Mouse (Mus musculus) NIH3T3 (cell line): ENCODE measurements at regions not wholly inside any gene's neighbourhood (a gene's known extent, or its start where the extent isn't known, plus 50 kb on each side); places are given as distances from the start of the nearest gene placed in this dataset.

ENCODE experiments used
- DNase-seq: peaks from one replicate; pipeline ENCODE4 v3.0.0-alpha.2; 2012; ENCODE audit warnings: low read depth

DNA sequence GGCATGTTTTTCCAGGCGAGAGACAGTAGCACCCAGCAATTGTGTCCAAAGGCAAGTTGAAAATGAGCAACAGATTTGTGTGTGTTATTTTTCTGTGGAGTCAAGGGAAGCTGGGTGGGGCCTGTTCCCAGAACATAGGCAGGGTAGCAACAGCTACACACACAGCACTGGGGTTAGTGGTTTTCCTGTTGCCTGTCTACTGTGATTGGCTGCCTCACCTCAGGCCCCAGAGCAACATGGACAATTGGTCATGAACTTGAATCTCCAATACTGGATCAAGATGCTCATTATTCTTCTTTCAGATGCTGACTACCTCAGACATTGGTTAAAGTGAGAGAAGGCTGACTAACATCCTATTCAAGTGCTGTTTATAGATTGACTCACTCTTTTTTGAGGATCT is 188.9 kb downstream of the Gm5426 start:
- DNase-seq: peak; percentile 21

DNA sequence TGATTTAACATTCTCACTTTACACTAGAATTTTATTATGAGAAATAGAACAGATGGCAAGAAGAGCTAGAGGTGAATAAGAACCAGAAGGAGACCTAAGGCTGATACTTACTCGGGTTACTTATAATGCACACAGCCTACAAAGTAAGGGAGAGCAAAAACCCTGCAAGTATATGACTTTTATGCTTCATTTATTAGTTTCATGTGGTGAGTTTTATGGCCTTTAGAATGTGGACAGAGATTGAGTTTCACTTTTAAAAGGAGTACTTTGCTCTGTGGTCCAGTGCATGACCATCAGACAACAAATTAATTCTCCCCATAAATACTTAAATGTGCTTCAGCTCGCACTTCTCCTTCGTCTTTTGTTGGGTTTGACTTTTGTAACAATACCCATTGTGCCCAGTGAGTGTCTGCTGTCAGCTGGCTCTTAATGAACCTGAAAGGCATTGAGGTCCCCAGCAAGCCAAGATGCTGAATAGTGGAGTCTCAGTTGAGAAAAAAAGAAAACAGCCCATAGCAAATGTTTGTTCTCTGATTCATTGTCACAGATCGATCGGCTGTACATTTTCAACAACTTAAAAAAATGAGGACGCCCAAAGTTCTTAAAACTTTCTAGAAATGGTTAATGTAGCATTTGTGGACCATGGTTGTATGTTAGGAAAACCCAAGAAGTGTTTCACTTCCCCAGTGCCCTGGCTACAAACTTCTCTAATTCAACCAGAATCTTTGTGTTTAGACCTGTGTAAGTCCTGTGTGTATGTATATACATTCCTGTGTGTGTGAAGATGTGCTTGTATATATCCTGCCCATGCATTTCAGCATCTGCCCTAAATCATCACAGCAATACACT is 194.5 kb downstream of the Gm5426 start:
- no peak for DNase-seq

DNA sequence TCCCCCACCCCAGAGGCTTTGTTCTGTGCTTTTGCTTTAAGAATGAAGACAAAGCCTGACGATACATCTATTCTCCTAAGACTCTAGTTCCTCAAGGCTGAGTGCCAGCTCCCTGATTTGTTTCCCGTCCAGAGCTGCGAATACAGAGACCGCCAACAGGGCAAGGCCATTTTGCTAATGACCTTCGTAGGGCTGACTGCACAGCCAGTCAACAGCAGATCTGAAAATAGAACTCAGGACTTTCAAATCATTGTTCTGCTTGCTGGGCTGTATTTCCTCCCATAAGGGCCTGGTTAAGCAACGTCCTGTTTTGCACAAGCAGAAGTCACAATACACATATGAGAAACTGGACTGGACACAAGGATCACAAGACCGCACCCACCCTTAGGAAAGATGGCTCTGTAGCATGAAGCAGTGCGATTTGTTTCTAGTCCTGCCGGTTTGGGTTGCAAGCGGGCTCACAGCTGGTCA is 196.4 kb downstream of the Gm5426 start:
- no peak for DNase-seq

DNA sequence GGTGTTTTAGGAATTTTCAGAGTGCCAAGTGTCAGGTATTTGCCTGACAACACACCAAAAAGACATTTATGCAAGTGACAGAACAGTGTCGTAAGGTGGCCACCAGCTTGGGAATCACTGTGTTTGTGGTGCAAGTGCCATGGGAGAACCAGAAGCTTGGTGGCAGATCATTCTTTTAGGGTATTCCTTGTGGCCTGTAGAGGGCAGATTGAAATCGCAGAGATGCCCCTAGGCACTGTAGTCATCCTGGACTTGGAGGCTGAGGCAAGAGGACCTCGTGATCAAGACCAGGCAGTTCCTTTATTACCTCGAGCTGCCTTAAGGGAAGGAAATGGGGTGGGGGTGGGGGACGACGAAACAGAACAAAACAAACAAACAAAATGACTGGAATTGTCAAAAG is 196.8 kb downstream of the Gm5426 start:
- DNase-seq: peak; percentile 6

DNA sequence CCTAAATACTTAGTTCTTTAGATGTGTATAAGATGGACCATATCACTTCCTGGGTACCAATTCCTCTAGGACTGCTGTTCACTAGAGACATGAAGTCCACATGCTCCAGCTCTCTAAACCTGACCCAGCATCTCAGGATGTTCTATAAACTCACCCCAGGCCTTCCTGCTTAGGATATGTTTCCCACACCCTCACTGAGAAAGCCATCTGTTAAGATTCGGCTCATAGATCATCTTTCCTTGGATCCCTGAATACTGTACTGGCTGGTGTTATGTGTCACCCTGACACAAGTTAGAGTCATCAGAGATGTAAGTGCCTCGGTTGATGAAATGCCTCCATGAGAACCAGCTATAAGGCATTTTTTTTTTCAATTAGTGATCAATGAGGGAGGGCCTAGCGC is 199.9 kb downstream of the Gm5426 start:
- DNase-seq: no peak

DNA sequence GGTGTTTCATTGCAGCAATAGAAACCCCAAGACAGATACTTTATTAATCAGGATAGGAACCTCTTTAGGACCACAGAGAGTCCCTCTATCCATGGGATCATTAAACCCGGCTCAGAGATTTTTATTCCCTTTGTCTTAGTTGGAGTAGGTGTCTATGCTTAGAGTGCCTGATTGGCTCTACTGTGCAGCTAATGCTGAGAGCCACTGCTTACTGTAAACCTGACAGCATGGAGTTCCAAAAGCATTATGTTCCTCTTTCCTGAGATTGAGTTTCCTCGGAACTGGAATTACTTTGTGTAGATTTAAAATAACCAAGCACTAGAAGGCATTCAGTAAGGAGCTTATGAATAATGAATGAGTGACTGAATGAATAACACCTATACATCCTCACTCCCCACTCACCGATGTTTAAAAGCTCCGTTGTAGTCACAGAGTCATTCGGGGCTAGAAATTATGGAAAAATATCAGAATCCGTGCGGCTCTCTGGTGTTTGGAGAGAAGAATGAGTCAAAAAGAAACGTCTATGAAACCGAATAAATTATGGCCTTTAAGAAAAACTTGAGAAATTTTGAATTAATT is 200.8 kb downstream of the Gm5426 start:
- DNase-seq: no peak

DNA sequence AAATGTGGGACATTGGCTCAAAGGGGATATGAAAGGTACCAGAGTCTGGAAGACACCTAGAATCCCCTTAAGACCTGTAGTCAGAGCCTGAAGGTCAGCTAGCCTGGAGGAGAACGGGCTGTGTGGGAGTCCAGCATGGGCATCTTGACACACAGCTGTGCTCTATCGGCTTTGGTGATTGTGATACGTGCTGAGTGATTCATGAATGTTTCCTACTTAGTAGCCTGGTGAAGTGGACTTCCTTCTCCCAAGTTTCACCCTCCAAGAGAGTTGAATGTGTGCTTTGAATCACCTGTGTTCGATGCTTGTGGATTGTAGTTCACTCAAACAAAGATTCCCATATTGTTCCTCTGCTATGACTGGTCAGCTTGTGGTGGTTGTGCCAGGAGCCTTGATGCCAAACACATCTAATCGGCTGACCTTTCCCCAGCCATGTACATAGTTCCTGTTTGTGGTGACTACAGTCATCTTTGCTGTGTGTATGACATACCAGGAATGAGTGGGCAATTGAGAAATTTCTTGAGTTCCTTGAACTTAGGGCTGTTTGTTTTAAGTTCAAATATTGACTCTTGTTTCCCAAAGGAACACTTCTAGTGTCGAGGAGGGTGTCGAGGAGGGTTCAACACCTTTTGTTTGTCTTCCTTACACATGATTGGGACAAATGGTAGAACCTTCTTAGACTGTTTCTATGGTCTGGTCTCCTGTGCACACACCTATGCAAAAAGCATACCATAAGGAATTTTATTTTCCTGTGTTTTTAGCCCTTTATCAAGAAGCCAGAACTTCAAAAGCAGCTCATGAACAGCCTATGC is 201.6 kb downstream of the Gm5426 start:
- DNase-seq: peak; percentile 35

DNA sequence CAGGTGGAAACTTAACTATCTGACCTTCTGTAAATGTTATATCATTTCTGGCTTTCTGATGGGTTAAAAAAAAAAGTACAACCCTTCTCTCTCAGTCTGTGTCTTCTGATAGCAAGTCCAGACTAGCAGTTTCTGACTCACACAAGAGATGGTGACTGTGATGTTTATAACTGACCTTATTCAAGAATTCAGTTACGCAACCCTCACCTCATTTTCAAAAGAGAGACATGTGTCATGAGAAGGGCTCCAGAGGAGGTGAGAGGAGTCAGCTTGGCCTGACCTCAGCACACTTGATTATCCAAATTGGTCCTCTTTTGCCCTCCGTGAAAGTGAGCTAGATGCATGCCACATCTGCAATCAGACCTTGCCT is 202.2 kb downstream of the Gm5426 start:
- peak; percentile 64 for DNase-seq

DNA sequence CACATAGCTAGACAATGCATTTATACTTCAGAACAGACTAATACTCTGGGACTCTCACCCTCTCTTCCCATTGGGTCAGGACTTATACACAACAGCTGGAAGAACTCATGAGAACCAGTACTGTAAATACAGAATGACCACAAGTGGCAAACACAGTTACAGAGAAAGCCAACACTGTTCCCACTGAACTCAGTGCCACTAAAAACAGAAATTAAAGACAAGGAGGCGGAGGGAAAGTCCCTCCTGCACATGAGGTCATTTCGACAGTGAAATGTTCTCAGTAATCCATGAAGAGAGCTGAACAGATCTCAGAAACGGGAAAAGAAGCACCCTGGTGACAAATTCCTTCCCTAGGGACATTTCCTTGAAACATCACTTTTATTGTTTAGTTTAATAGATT is 206.1 kb downstream of the Gm5426 start:
- DNase-seq: no peak

DNA sequence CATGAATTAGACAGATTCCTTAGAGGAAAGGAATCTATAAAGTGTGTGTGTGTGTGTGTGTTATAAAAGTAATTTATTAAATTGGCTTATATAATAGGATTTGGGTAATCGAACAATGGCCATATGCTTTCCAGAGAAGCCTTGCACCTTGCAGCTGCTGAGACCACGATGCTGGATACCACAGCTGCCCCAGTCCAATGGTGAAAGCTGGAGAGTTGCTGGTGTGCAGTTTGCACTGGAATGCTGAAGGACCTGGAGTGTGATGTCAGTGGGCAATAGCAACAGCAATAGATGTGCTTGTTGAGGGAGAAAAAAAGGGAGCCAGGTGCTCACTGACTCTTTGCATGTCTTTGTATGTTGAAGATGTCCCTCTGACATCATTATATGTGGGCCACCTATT is 207.3 kb downstream of the Gm5426 start:
- DNase-seq: no peak

DNA sequence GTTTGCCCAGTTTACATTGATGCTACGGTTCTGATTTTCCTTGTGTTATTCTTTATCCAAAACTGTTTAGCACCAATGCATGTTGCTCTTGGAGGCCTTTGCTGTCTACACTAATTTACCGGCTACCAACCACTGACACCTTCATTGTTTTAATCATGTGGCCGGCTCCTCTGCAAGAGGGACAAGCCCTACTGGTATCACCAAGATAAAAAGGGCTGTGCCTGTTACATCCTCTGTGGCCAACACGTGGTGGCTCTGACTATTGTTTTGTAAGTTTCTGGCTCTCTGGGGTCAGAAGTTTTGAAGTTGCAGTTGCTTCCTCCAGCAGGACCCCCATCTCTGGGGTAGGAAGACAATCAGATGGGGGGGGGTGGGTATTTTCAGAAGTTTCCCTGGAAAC is 214.3 kb downstream of the Gm5426 start:
- DNase-seq: no peak

DNA sequence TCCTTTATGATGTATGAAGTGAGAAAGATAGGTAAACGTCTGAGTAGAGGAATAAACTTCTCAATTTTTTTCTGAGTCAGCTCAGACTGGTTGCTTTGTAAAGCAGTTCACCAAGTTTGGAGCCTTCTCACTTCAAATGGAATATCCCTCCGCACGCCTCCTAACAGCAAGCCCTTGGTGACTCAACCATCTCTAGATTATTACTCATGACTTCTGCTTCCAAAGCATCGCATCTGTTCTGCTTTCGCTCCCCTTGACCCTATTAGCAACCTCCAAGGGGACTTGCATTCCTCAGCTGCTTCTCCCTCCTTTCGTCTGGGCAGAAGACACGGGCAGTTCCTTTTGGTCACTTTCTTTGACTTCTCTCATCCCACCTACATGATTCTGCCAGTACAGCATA is 214.9 kb downstream of the Gm5426 start:
- DNase-seq: peak; percentile 73

DNA sequence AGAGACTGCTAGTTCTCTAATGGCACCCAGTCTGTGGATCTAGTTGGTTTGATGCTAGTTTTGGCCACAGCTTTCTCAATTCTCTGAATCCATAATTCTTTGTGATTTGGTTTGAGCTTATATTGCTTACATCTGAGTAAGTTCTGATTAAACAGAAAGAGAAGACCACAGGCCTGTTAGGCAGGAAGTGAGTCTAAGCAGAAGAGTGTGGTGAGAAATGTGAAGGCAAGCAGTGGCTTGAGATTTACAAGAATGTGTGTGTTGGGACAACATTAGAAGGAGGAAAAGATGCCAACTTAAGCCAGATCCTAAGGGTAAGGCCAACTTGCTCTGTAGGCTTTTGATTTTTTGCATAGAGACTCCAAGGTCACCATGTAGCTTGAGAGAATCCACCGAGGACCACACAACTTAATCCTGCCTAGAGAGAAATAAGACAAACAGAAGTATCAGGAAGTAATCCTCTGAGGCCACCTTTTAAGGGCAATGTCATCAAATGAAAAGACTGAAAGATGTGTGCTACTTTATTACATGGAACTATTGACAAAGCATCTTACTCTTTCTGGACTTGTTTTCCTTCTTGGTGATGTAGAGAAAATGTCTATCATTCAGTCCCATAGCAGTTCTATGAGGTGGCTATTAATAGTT is 220.7 kb downstream of the Gm5426 start:
- DNase-seq: no peak

DNA sequence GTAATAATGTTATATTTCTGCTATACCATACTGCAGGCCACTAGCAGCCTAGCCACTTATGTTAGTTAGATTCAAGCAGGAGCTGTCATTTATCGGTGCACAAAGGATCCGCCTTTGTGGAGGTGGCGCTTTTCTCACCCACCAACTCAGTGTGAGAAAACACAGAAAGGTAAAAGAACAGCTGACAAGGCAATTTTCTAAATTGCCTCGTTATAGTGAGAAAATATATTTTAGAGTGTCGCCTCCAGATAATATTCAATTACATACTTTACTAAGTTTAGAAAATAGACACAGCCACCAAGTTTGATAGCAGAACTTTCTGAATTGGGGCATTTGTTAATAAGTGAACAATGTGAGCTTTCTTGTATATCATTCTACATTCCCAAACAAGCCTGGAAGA is 221.2 kb downstream of the Gm5426 start:
- DNase-seq: no peak

DNA sequence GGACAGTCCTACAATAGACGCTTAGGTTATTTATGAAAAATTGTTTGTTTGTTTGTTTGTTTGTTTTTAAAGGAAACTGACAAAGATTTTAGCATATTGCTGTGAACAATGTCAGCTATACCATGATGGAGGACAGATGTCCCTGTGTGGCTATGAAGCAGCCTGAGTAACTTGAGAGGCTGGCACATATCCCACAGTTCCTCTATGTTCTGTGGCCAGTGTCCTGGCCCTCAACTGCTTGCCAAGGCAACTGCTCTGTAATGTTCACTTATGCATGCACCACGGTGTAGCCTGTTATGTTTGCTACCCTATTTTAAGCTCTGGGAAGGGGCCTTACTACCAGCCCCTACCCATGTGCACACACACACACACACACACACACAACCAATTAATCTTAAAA is 222.6 kb downstream of the Gm5426 start:
- no peak for DNase-seq

DNA sequence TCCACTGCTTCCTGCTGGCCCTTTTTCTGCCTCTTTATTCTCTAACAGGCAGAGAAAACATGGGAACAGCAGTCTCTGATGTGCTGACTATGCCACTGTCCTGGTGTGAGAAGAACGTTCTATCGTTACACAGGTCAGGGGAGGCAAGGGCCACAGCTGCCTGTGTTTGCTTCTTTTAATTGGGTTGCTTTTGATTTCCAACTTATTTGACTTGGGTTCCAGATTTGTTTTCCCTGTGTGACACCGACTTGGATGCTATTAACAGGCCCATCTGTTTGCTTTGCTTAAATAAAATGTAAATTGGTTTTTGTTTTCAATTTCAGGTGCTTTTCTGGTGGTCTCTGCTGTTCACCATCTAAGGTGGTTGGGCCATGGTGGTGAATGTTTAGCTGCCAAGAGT is 225.8 kb downstream of the Gm5426 start:
- DNase-seq: no peak

DNA sequence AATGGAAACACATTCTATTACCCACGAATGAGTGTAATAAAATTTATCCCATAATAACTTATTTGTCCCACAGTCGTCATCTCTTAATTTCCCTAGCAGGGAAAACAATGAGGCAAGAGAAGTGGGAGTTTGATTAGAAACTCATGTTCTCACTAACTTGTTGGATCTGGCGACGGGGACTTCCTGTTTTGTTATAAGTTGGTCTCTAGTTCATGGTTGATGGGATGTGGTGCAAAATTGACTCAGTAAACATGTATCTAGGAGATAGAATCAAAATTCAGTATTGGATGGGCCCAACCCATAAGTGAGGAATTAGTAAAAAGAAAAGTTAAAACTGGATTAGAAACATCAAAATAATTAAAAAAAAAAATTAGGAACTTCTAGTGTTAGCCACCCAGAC is 227.5 kb downstream of the Gm5426 start:
- DNase-seq: no peak

DNA sequence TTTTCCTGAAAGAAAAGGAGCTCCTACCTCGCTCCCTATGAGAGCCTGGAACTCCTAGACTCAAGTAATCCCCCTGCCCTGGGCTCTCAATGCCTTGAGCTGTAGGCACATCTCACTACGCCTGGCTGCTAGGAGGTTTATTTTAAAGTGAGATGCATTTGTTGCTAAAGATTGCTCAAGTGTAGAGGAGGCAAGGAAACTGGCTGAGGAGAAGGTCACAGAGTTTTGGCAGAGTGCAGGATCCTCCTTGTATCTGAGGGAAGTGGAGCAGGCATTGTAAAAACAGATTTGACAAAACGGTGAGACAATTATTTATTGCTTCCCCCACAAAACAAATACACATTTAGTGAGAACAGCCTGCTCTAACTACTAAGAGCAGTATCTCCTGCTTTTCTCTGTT is 228.7 kb downstream of the Gm5426 start:
- DNase-seq: peak; percentile 27

DNA sequence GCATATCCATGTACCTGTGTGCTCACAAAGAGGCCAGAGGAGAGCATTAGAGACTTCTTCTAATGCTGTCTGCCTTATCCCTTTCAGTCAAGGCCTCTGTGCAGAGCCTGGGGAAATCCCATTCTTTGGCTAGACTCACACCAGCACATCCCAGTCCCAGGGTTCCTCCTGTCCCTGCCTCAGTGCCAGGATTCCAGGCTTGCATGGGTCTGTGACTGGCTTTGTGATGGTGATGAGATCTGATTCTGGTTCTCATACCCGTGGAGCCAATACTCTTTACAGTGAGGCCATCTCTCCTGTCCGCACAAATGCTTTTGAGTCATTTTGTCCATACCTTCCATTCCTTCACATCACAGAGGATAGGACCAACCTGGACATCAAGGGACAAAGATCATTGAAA is 230.5 kb downstream of the Gm5426 start:
- DNase-seq: no peak

DNA sequence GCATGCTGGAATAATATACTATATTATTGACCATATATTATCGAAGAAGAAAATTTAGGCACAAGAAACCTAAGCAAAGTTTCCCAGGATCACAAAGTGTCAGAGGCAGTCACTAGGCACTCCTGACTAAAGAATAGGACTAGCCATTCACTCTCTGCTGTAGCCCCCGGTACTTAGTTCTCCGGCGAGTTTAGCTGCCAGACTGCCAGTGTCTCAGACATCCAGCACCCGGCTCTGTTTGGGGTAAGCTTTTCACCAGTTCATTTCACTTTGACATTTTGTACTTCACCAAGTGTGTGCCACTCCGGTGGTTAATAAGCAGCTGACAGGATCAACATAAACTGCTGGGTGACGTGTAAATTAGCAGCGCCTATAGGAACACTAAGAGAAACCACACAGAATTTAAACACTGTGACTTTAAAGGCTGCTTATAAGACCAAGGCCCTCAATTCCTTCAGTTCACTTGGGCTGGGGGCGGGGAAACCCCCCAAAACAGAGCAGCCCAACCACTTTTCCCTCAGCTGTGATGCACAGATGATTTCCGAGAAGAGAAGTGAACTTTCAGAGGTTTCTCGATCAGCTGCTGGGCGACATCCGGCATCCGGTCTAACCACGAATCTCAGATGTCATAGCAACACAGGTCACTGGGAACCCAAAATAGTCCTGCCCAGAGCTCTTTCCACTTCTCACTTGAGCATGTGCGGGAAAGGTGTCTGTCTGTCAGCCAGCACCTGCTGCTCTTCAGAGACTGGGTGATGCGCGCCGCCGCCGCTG is 234.3 kb downstream of the Gm5426 start:
- DNase-seq: no peak

DNA sequence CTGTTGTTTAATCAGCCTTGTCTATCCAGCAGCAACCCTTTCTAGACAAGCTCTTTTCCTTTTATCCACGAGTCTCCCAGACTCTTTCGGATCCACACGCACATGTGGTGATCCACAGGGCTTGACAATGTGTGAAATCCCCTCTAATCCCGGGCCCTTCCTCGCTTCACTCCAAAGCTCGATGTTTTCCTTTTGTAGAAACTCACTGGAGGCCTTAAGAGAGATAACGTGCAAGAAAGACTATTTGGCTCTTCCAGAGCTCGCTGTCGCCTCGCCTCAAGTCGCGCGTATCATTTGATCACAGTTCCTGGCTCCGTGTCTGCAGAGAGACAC is 234.9 kb downstream of the Gm5426 start:
- no peak for DNase-seq
